Mouse (Mus musculus) MEL (cell line): ENCODE measurements at regions not wholly inside any gene's neighbourhood (a gene's known extent, or its start where the extent isn't known, plus 50 kb on each side); places are given as distances from the start of the nearest gene placed in this dataset.
"Not testable (repeated sequence)": the region's sequence is repeated elsewhere in the genome, so short reads cannot be mapped to it uniquely, and the experiment has no call there.

Experiments used
- DNase-seq: peaks from one replicate; pipeline ENCODE4 v3.0.0; 2011; ENCODE audit warnings: low read depth, low spot score
- H3K27ac ChIP-seq: 2 replicates; pipeline ENCODE4 v1.5.1; 2012; ENCODE audit warnings: low read depth, mild to moderate bottlenecking, control low read depth, low read length, moderate library complexity; ENCODE audit not compliant: control insufficient read depth
- H3K27me3 ChIP-seq, 2 experiments: fragments of 150-350 bp in 1 of 2; sonication (generic) in 1 of 2; 2 replicates each; pipeline ENCODE4 v1.6.1; 2012; ENCODE audit warnings: low read length in 2 of 2, mild to moderate bottlenecking in 2 of 2, improper control_type of control experiment in 1 of 2, moderate library complexity in 1 of 2; ENCODE audit not compliant: insufficient read depth in 2 of 2, control insufficient read depth in 1 of 2
- H3K36me3 ChIP-seq, 2 experiments: 2 replicates each; pipeline ENCODE4 v1.6.1; 2012 to 2014; ENCODE audit warnings: low read length in 2 of 2, improper control_type of control experiment in 1 of 2, inconsistent platforms in 1 of 2, mild to moderate bottlenecking in 1 of 2; ENCODE audit not compliant: insufficient read depth in 2 of 2, control insufficient read depth in 1 of 2
- H3K4me1 ChIP-seq, 2 experiments: fragments of 150-350 bp in 1 of 2; sonication (generic) in 1 of 2; 2 replicates each; pipeline ENCODE4 v1.6.1; 2012; ENCODE audit warnings: low read length in 2 of 2, improper control_type of control experiment in 1 of 2, mild to moderate bottlenecking in 1 of 2; ENCODE audit not compliant: insufficient read depth in 2 of 2, control insufficient read depth in 1 of 2
- H3K4me3 ChIP-seq, 2 experiments: fragments of 150-350 bp in 1 of 2; sonication (generic) in 1 of 2; 2 replicates each; pipeline ENCODE4 v1.5.1; 2012; ENCODE audit warnings: low read depth in 2 of 2, low read length in 2 of 2, mild to moderate bottlenecking in 2 of 2, moderate library complexity in 2 of 2, control low read depth in 1 of 2, improper control_type of control experiment in 1 of 2; ENCODE audit not compliant: control insufficient read depth in 1 of 2, insufficient read depth in 1 of 2
- H3K79me2 ChIP-seq: 2 replicates; pipeline ENCODE4 v1.6.1; 2012; ENCODE audit warnings: mild to moderate bottlenecking, low read length, moderate library complexity; ENCODE audit not compliant: control insufficient read depth, poor library complexity, insufficient read depth
- H3K9ac ChIP-seq: 2 replicates; pipeline ENCODE4 v1.6.1; 2012; ENCODE audit warnings: low read depth, mild to moderate bottlenecking, control low read depth, low read length, moderate library complexity; ENCODE audit not compliant: control insufficient read depth, poor library complexity, severe bottlenecking
- H3K9me3 ChIP-seq: fragments of 150-350 bp; sonication (generic); replicated peaks from 2 replicates; pipeline ENCODE4 v1.6.1; 2012; ENCODE audit warnings: mild to moderate bottlenecking, low read length, improper control_type of control experiment, moderate library complexity; ENCODE audit not compliant: insufficient read depth
- BHLHE40 ChIP-seq: IDR thresholded peaks from 2 replicates; pipeline ENCODE4 v1.6.1; 2012; ENCODE audit warnings: low read depth, mild to moderate bottlenecking, inconsistent platforms, low read length, improper control_type of control experiment, borderline replicate concordance
- CHD1 ChIP-seq: IDR thresholded peaks from 2 replicates; pipeline ENCODE4 v1.6.1; 2012; ENCODE audit warnings: low read depth, mild to moderate bottlenecking, inconsistent platforms, low read length, improper control_type of control experiment
- CTCF ChIP-seq, 3 experiments: IDR thresholded peaks in 2 of 3; conservative IDR thresholded peaks in 1 of 3; 2 replicates each; pipeline ENCODE4 v1.5.1; 2011 to 2012; ENCODE audit warnings: low read length in 3 of 3, low read depth in 2 of 3, mild to moderate bottlenecking in 2 of 3, improper control_type of control experiment in 1 of 3, inconsistent platforms in 1 of 3, mixed read lengths in 1 of 3, moderate library complexity in 1 of 3; ENCODE audit not compliant: control insufficient read depth in 1 of 3, insufficient read depth in 1 of 3, poor library complexity in 1 of 3, severe bottlenecking in 1 of 3
- EP300 ChIP-seq, 2 experiments: IDR thresholded peaks; 2 replicates each; pipeline ENCODE4 v1.6.1; 2011; ENCODE audit warnings: improper control_type of control experiment in 2 of 2, low read length in 2 of 2, low read depth in 1 of 2, mild to moderate bottlenecking in 1 of 2
- ETS1 ChIP-seq: IDR thresholded peaks from 2 replicates; pipeline ENCODE4 v1.6.1; 2012; ENCODE audit warnings: low read depth, mild to moderate bottlenecking, inconsistent platforms, low read length, improper control_type of control experiment, moderate library complexity
- GABPA ChIP-seq: IDR thresholded peaks from 2 replicates; pipeline ENCODE4 v1.6.1; 2012; ENCODE audit warnings: low read depth, mild to moderate bottlenecking, inconsistent platforms, low read length, improper control_type of control experiment, moderate library complexity
- GATA1 ChIP-seq: IDR thresholded peaks from 2 replicates; pipeline ENCODE4 v1.6.1; 2011; ENCODE audit warnings: low read depth, low read length, improper control_type of control experiment
- JUND ChIP-seq: IDR thresholded peaks from 2 replicates; pipeline ENCODE4 v1.6.1; 2011; ENCODE audit warnings: low read depth, mild to moderate bottlenecking, improper control_type of control experiment, low read length
- KAT2A ChIP-seq: conservative IDR thresholded peaks from 2 replicates; pipeline ENCODE4 v1.6.1; 2012; ENCODE audit warnings: low read depth, low read length, improper control_type of control experiment, inconsistent platforms
- MAFK ChIP-seq: IDR thresholded peaks from 2 replicates; pipeline ENCODE4 v1.6.1; 2011; ENCODE audit warnings: low read depth, mild to moderate bottlenecking, low read length, improper control_type of control experiment, borderline replicate concordance
- MAZ ChIP-seq: IDR thresholded peaks from 2 replicates; pipeline ENCODE4 v1.6.1; 2012; ENCODE audit warnings: low read depth, mild to moderate bottlenecking, inconsistent platforms, low read length, improper control_type of control experiment
- MEF2A ChIP-seq: IDR thresholded peaks from 2 replicates; pipeline ENCODE4 v1.6.1; 2014; ENCODE audit warnings: low read depth, mild to moderate bottlenecking, inconsistent platforms, low read length, improper control_type of control experiment; ENCODE audit not compliant: poor library complexity, insufficient replicate concordance, severe bottlenecking; ENCODE audit errors: extremely low read depth
- MXI1 ChIP-seq: IDR thresholded peaks from 2 replicates; pipeline ENCODE4 v1.6.1; 2011; ENCODE audit warnings: mild to moderate bottlenecking, low read depth, low read length, improper control_type of control experiment
- MYC ChIP-seq: IDR thresholded peaks from 2 replicates; pipeline ENCODE4 v1.6.1; 2011; ENCODE audit warnings: low read depth, mild to moderate bottlenecking, low read length, improper control_type of control experiment, moderate library complexity
- NELFE ChIP-seq: IDR thresholded peaks from 2 replicates; pipeline ENCODE4 v1.6.1; 2011; ENCODE audit warnings: low read depth, low read length, improper control_type of control experiment
- POLR2AphosphoS2 ChIP-seq: IDR thresholded peaks from 2 replicates; pipeline ENCODE4 v1.6.1; 2011; ENCODE audit warnings: low read length, improper control_type of control experiment
- POLR2AphosphoS5 ChIP-seq: IDR thresholded peaks from 2 replicates; pipeline ENCODE4 v1.6.1; 2012; ENCODE audit warnings: low read depth, borderline replicate concordance, mild to moderate bottlenecking, inconsistent platforms, low read length, moderate library complexity, mixed read lengths
- RAD21 ChIP-seq: IDR thresholded peaks from 2 replicates; pipeline ENCODE4 v1.6.1; 2011; ENCODE audit warnings: mild to moderate bottlenecking, low read depth, low read length, improper control_type of control experiment
- RCOR1 ChIP-seq: IDR thresholded peaks from 2 replicates; pipeline ENCODE4 v1.6.1; 2012; ENCODE audit warnings: low read depth, mild to moderate bottlenecking, inconsistent platforms, low read length, improper control_type of control experiment
- SIN3A ChIP-seq: IDR thresholded peaks from 2 replicates; pipeline ENCODE4 v1.6.1; 2012; ENCODE audit warnings: low read length, improper control_type of control experiment, inconsistent platforms
- SMC3 ChIP-seq: IDR thresholded peaks from 2 replicates; pipeline ENCODE4 v1.6.1; 2011; ENCODE audit warnings: low read depth, low read length, improper control_type of control experiment
- TAL1 ChIP-seq: IDR thresholded peaks from 2 replicates; pipeline ENCODE4 v1.6.1; 2012; ENCODE audit warnings: mild to moderate bottlenecking, inconsistent platforms, low read length, moderate library complexity, mixed read lengths
- TBP ChIP-seq: IDR thresholded peaks from 2 replicates; pipeline ENCODE4 v1.8.0; 2011; ENCODE audit warnings: low read depth, low read length, improper control_type of control experiment
- UBTF ChIP-seq: IDR thresholded peaks from 2 replicates; pipeline ENCODE4 v1.6.1; 2012; ENCODE audit warnings: low read depth, mild to moderate bottlenecking, inconsistent platforms, low read length, improper control_type of control experiment, moderate library complexity, borderline replicate concordance; ENCODE audit not compliant: insufficient read depth
- USF1 ChIP-seq: IDR thresholded peaks from 2 replicates; pipeline ENCODE4 v1.6.1; 2014; ENCODE audit warnings: low read depth, mild to moderate bottlenecking, inconsistent platforms, low read length, improper control_type of control experiment, moderate library complexity
- USF2 ChIP-seq, 2 experiments: IDR thresholded peaks; 2 replicates each; pipeline ENCODE4 v1.6.1; 2011 to 2012; ENCODE audit warnings: improper control_type of control experiment in 2 of 2, low read length in 2 of 2, borderline replicate concordance in 1 of 2, inconsistent platforms in 1 of 2, low read depth in 1 of 2, mild to moderate bottlenecking in 1 of 2; ENCODE audit not compliant: insufficient read depth in 1 of 2
- ZC3H11A ChIP-seq: IDR thresholded peaks from 2 replicates; pipeline ENCODE4 v1.6.1; 2012; ENCODE audit warnings: low read depth, mild to moderate bottlenecking, inconsistent platforms, low read length, improper control_type of control experiment
- ZNF384 ChIP-seq: IDR thresholded peaks from 2 replicates; pipeline ENCODE4 v1.6.1; 2012; ENCODE audit warnings: low read depth, mild to moderate bottlenecking, inconsistent platforms, low read length, improper control_type of control experiment

DNA sequence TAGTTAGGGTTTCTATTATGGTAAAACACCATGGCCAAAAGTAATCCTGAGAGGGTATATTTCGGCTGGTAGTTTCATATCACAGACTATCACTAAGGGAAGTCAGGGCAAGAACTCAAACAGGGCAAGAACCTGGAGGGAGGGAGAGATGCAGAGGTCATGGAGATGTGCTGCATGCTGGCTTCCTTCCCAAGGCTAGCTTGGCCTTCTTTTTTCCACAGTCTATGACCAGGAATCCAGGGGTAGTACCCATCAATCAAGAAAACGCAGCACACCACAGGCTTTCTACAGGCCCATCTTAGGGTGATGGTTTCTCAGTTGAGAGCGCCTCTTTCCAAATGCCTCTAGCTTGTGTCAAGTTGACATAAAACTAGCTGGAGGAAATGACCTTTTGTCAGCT is 126.1 kb upstream of the Stt3b start:
- no peaks in the 10 kb centered on the region for H3K9me3 ChIP-seq
- no peaks in the 10 kb centered on the region for H3K4me1 ChIP-seq
- TF ChIP-seq ETS1 (no peak), ZC3H11A (no peak), RCOR1 (no peak), SIN3A (no peak), MYC (no peak), EP300 (IDR thresholded peaks at IDR 0.05; ENCODE audit: low read depth in 1 of 2, low read length in 2 of 2) (no peak), USF1 (no peak), JUND (no peak), GATA1 (no peak), ZNF384 (no peak), RAD21 (no peak), TBP (no peak), USF2 (IDR thresholded peaks at IDR 0.05; ENCODE audit: borderline replicate concordance in 1 of 2, insufficient read depth in 1 of 2, low read depth in 1 of 2, low read length in 2 of 2) (no peak), SMC3 (no peak), MAFK (no peak), POLR2AphosphoS2 (no peak)
- H3K27me3 ChIP-seq: no peaks in the 10 kb centered on the region
- H3K36me3 ChIP-seq: no peaks in the 10 kb centered on the region
- no peak overlapping the region for H3K9ac ChIP-seq
- H3K79me2 ChIP-seq: no peaks in the 10 kb centered on the region
- DNase-seq: no peak
- no peak overlapping the region for H3K27ac ChIP-seq
- H3K4me3 ChIP-seq: no peak overlapping the region

DNA sequence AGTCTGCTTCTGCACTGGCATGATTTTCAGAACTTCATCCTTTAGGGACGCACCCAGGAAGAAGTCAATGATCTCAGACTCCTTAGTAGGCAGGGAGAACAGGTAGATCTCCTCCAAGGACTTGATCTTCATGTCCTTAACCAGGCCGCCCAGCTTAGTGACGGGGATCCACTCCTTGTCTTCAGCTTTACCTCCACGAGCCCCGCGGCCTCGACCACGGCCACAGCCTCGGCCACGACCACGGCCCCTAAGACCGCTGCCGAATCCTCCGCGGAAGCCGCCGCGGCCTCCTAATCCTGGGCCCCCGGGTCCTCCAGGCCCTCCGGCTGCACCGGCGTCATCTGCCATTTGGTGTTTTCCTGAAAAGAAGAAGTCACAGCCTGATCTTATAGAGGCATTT is 128.0 kb upstream of the Stt3b start:
- not testable (repeated sequence) for H3K27me3 ChIP-seq, H3K4me1 ChIP-seq, DNase-seq, H3K9ac ChIP-seq, H3K79me2 ChIP-seq, H3K27ac ChIP-seq, H3K36me3 ChIP-seq, H3K9me3 ChIP-seq, H3K4me3 ChIP-seq

DNA sequence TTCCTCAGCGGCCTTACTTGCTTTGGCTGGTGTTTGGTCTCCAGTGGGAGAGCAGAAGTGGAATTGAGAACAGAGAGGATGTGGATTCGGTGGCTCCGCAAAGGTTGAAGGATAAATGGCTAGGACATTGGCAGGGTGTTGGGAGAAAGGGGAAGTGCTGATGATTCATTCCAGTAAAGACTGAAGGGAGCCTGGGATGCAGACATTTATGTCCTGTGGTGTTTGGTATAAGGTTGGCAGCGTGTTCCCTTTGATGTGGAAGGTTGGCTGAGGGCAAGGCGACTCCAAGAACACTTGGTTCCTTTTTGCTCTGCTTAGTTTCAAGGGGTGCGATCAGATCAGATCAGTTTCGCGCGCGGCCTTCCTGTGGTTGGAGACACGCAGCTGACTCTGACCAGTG is 136.5 kb upstream of the Stt3b start:
- no peak overlapping the region for H3K4me3 ChIP-seq
- no peaks in the 10 kb centered on the region for H3K36me3 ChIP-seq
- no peaks in the 10 kb centered on the region for H3K9me3 ChIP-seq
- no peaks in the 10 kb centered on the region for H3K27me3 ChIP-seq
- no peak overlapping the region for H3K9ac ChIP-seq
- no peak overlapping the region for H3K27ac ChIP-seq
- no peaks in the 10 kb centered on the region for H3K4me1 ChIP-seq
- DNase-seq: no peak
- H3K79me2 ChIP-seq: no peaks in the 10 kb centered on the region
- no peak for TF ChIP-seq MEF2A
- TF ChIP-seq JUND: no peak
- no peak for TF ChIP-seq MAZ
- no peak for TF ChIP-seq KAT2A
- TF ChIP-seq SMC3: no peak
- TF ChIP-seq TBP: no peak
- no peak for TF ChIP-seq CTCF (IDR thresholded peaks at IDR 0.05 in 2 of 3, conservative IDR thresholded peaks at IDR 0.05 in 1 of 3; ENCODE audit: control insufficient read depth in 1 of 3, insufficient read depth in 1 of 3, low read depth in 2 of 3, low read length in 3 of 3, poor library complexity in 1 of 3, severe bottlenecking in 1 of 3)
- no peak for TF ChIP-seq POLR2AphosphoS5
- TF ChIP-seq TAL1: no peak
- no peak for TF ChIP-seq GABPA
- TF ChIP-seq UBTF: no peak
- no peak for TF ChIP-seq BHLHE40
- TF ChIP-seq RAD21: no peak
- no peak for TF ChIP-seq SIN3A
- TF ChIP-seq CHD1: no peak
- no peak for TF ChIP-seq GATA1
- no peak for TF ChIP-seq NELFE
- no peak for TF ChIP-seq MXI1
